ENCODE assay signal across 9 mouse cellular contexts in genomic region chr16:30820761-30821160, GRCm38 (mm10).
DNase-seq lines count a peak whose midpoint lies in the region; ATAC-seq and TF ChIP-seq lines count a peak whose summit lies in the region.
"Had no signal": no experiment of that assay in that cellular context is flagged by ENCODE, and none has a peak within 500 bp of the region (broad histone marks: within the 10 kb centered on the region; RNA-seq: fewer than 3 reads in every experiment).

No protein-coding gene starts in this region.

- H3K4me2 ChIP-seq in hindbrain, embryonic 11.5 days (replicated peaks; ENCODE audit: low read depth, low read length): no peak overlapping the region
- no peak overlapping the region for H3K4me2 ChIP-seq in hindbrain, embryonic 16.5 days (ENCODE audit: low read length)
- H3K4me2 ChIP-seq in embryonic facial prominence, embryonic 14.5 days (ENCODE audit: low read depth, low read length): peak overlapping the region; percentile 48
- H3K4me2 ChIP-seq in limb, embryonic 14.5 days (replicated peaks; ENCODE audit: low read depth, low read length, severe bottlenecking): no peak overlapping the region

- WGBS in hindbrain, embryonic 11.5 days: 72% methylated on average over 4 of the region's 4 CpGs
- 64% methylated on average over 4 of the region's 4 CpGs for WGBS in hindbrain, embryonic 16.5 days
- 64% methylated on average over 4 of the region's 4 CpGs for WGBS in embryonic facial prominence, embryonic 14.5 days
- 72% methylated on average over 4 of the region's 4 CpGs for WGBS in limb, embryonic 14.5 days

- no peaks in the 10 kb centered on the region for H3K9me3 ChIP-seq in hindbrain, embryonic 11.5 days (ENCODE audit: control insufficient read depth, low read length)
- no peaks in the 10 kb centered on the region for H3K9me3 ChIP-seq in hindbrain, embryonic 16.5 days (ENCODE audit: control insufficient read depth, low read length)
- no peaks in the 10 kb centered on the region for H3K9me3 ChIP-seq in embryonic facial prominence, embryonic 14.5 days (ENCODE audit: control insufficient read depth, low read length)
- no peaks in the 10 kb centered on the region for H3K9me3 ChIP-seq in limb, embryonic 14.5 days (ENCODE audit: control insufficient read depth, low read length)
- H3K9me3 ChIP-seq: megakaryocyte, embryonic 14.5 days had no signal

- no peaks in the 10 kb centered on the region for H3K27me3 ChIP-seq in hindbrain, embryonic 11.5 days (ENCODE audit: control insufficient read depth, insufficient read depth, low read length)
- no peaks in the 10 kb centered on the region for H3K27me3 ChIP-seq in hindbrain, embryonic 16.5 days (replicated peaks; ENCODE audit: control insufficient read depth, insufficient read depth, low read length)
- H3K27me3 ChIP-seq in embryonic facial prominence, embryonic 14.5 days (replicated peaks; ENCODE audit: control insufficient read depth, insufficient read depth, low read length): no peaks in the 10 kb centered on the region
- H3K27me3 ChIP-seq in limb, embryonic 14.5 days (ENCODE audit: control insufficient read depth, insufficient read depth, low read length): no peaks in the 10 kb centered on the region

- H3K9ac ChIP-seq in hindbrain, embryonic 11.5 days (ENCODE audit: low read depth, low read length): no peak overlapping the region
- no peak overlapping the region for H3K9ac ChIP-seq in hindbrain, embryonic 16.5 days (ENCODE audit: low read depth, low read length)
- H3K9ac ChIP-seq in embryonic facial prominence, embryonic 14.5 days (ENCODE audit: low read depth, low read length): no peak overlapping the region
- H3K9ac ChIP-seq in limb, embryonic 14.5 days (ENCODE audit: low read depth, low read length, severe bottlenecking): no peak overlapping the region

- ATAC-seq in hindbrain, embryonic 11.5 days (ENCODE audit: low FRiP score): no peak
- no peak for ATAC-seq in hindbrain, embryonic 16.5 days
- ATAC-seq in embryonic facial prominence, embryonic 14.5 days (ENCODE audit: low read depth): no peak
- no peak for ATAC-seq in limb, embryonic 14.5 days (ENCODE audit: low FRiP score, low read depth)

- H3K36me3 ChIP-seq in hindbrain, embryonic 11.5 days (ENCODE audit: control insufficient read depth, insufficient read depth, low read length): no peaks in the 10 kb centered on the region
- no peaks in the 10 kb centered on the region for H3K36me3 ChIP-seq in hindbrain, embryonic 16.5 days (ENCODE audit: control insufficient read depth, insufficient read depth, low read length)
- no peaks in the 10 kb centered on the region for H3K36me3 ChIP-seq in embryonic facial prominence, embryonic 14.5 days (ENCODE audit: control insufficient read depth, insufficient read depth, low read length)
- H3K36me3 ChIP-seq in limb, embryonic 14.5 days (ENCODE audit: control insufficient read depth, insufficient read depth, low read length): no peaks in the 10 kb centered on the region

- no peak for TF ChIP-seq POLR2A in limb, embryonic 14.5 days (IDR thresholded peaks at IDR 0.05; ENCODE audit: borderline replicate concordance, extremely low read depth, insufficient read depth, insufficient read length)

- H3K4me1 ChIP-seq in hindbrain, embryonic 11.5 days (replicated peaks; ENCODE audit: control insufficient read depth, insufficient read depth, low read length): no peaks in the 10 kb centered on the region
- H3K4me1 ChIP-seq in hindbrain, embryonic 16.5 days (ENCODE audit: control insufficient read depth, insufficient read depth, low read depth, low read length): peaks cover 13% of the 10 kb centered on the region
- H3K4me1 ChIP-seq in embryonic facial prominence, embryonic 14.5 days (ENCODE audit: control insufficient read depth, insufficient read depth, low read length): peaks cover 18% of the 10 kb centered on the region
- H3K4me1 ChIP-seq in limb, embryonic 14.5 days (ENCODE audit: control insufficient read depth, insufficient read depth, low read length): peaks cover 23% of the 10 kb centered on the region

- no peak overlapping the region for H3K4me3 ChIP-seq in hindbrain, embryonic 11.5 days (ENCODE audit: low read depth, low read length)
- H3K4me3 ChIP-seq in hindbrain, embryonic 16.5 days (ENCODE audit: low read length): no peak overlapping the region
- 0 out of 2 replicates have a peak overlapping the region, but pooled peaks have one; percentile 18 for H3K4me3 ChIP-seq in embryonic facial prominence, embryonic 14.5 days (ENCODE audit: low read depth, low read length)
- H3K4me3 ChIP-seq in limb, embryonic 14.5 days (replicated peaks; ENCODE audit: low read length): no peak overlapping the region

- no peak overlapping the region for H3K27ac ChIP-seq in hindbrain, embryonic 11.5 days (ENCODE audit: low read depth, low read length)
- no peak overlapping the region for H3K27ac ChIP-seq in hindbrain, embryonic 16.5 days (ENCODE audit: low read depth, low read length)
- H3K27ac ChIP-seq in embryonic facial prominence, embryonic 14.5 days (replicated peaks; ENCODE audit: low read depth, low read length): peak overlapping the region; percentile 74; the same call in 1 of the 2 replicates
- 0 out of 2 replicates have a peak overlapping the region, but pooled peaks have one; percentile 62 for H3K27ac ChIP-seq in limb, embryonic 14.5 days (replicated peaks; ENCODE audit: low read depth, low read length)

- DNase-seq in hindbrain, embryonic 11.5 days (ENCODE audit: low spot score): peak; percentile 25
- DNase-seq in ES-CJ7 (ENCODE audit: low read depth, low spot score) (peak; percentile 19), adipocyte (ENCODE audit: low spot score) (no peak)
- no peak for DNase-seq in embryonic facial prominence, embryonic 14.5 days (ENCODE audit: low spot score)
- DNase-seq in limb, embryonic 14.5 days (ENCODE audit: low spot score): no peak
- no peak for DNase-seq in thymus, adult 18-20 months
- DNase-seq: thymus, postnatal 14 days had no signal

Comparison
In these comparisons a context has a peak if more than half of its experiments do, and no peak if none do; other contexts are left out.
1. DNase-seq: peak in hindbrain, embryonic 11.5 days (single experiment) and ES-CJ7 (single experiment); none in embryonic facial prominence, embryonic 14.5 days (single experiment), limb, embryonic 14.5 days (single experiment), adipocyte (single experiment) and thymus, adult 18-20 months (0 of 2).
2. H3K27ac ChIP-seq: peak in embryonic facial prominence, embryonic 14.5 days (single experiment) and limb, embryonic 14.5 days (single experiment); none in hindbrain, embryonic 11.5 days (single experiment) and hindbrain, embryonic 16.5 days (single experiment).